Mouse (Mus musculus) myocyte (in vitro differentiated cells): ENCODE measurements at regions not wholly inside any gene's neighbourhood (a gene's known extent, or its start where the extent isn't known, plus 50 kb on each side); places are given as distances from the start of the nearest gene placed in this dataset.

Experiments used
- E2F4 ChIP-seq: IDR thresholded peaks from one replicate; pipeline ENCODE4 v1.6.1; 2011; ENCODE audit warnings: mild to moderate bottlenecking, control low read depth, moderate library complexity; ENCODE audit not compliant: insufficient read depth
- MAX ChIP-seq: IDR thresholded peaks from one replicate; pipeline ENCODE4 v1.6.1; 2011; ENCODE audit warnings: low read depth, mild to moderate bottlenecking, control low read depth
- MYOD1 ChIP-seq, 3 experiments: IDR thresholded peaks; one replicate each; pipeline ENCODE4 v1.6.1; 2011; ENCODE audit warnings: control low read depth in 2 of 3, low read depth in 2 of 3, mild to moderate bottlenecking in 2 of 3, moderate library complexity in 1 of 3; ENCODE audit not compliant: insufficient read length in 2 of 3, control insufficient read depth in 1 of 3
- POLR2A ChIP-seq: IDR thresholded peaks from one replicate; pipeline ENCODE4 v1.6.1; 2011; ENCODE audit warnings: low read depth, mild to moderate bottlenecking, control low read depth, moderate library complexity; ENCODE audit not compliant: insufficient read length
- POLR2AphosphoS2 ChIP-seq: IDR thresholded peaks from one replicate; pipeline ENCODE4 v1.6.1; 2011; ENCODE audit warnings: low read depth, control low read depth; ENCODE audit not compliant: insufficient read length
- REST ChIP-seq: IDR thresholded peaks from one replicate; pipeline ENCODE4 v1.6.1; 2011; ENCODE audit warnings: mild to moderate bottlenecking, control low read depth, moderate library complexity; ENCODE audit not compliant: insufficient read depth, insufficient read length
- SRF ChIP-seq: IDR thresholded peaks from one replicate; pipeline ENCODE4 v1.6.1; 2011; ENCODE audit warnings: low read depth; ENCODE audit not compliant: control insufficient read depth, insufficient read length
- TCF12 ChIP-seq: IDR thresholded peaks from one replicate; pipeline ENCODE4 v1.6.1; 2011; ENCODE audit warnings: mild to moderate bottlenecking, control low read depth; ENCODE audit not compliant: poor library complexity, insufficient read depth, severe bottlenecking
- TCF3 ChIP-seq: IDR thresholded peaks from one replicate; pipeline ENCODE4 v1.6.1; 2011; ENCODE audit warnings: low read depth, control low read depth; ENCODE audit not compliant: insufficient read length
- USF1 ChIP-seq: IDR thresholded peaks from one replicate; pipeline ENCODE4 v1.6.1; 2011; ENCODE audit warnings: low read depth, mild to moderate bottlenecking, control low read depth, moderate library complexity

DNA sequence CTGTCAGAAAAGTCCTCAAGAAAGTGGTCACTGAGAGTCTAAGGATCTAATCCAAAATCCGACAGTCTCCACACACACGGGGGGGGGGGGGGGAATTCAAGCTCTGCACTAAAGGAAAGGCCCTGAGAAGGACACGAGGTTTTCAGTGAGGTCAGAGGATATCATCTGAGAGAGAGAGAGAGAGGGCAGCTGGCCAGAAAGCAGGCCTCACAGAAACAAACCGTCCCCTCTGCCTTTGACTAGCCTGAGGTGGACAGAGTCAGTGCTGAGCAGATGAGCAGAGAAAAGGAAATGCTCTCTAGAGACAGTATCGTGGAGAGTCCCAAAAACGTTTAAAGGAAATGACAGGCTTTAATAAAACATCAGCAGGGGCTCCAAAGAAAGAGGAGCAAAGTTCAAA, 282.0 kb downstream of the Gm49356 start:
- no peak for TF ChIP-seq POLR2AphosphoS2
- TF ChIP-seq TCF12 = no peak
- TF ChIP-seq POLR2A = no peak
- no peak for TF ChIP-seq USF1
- no peak for TF ChIP-seq E2F4
- TF ChIP-seq MYOD1 (IDR thresholded peaks at IDR 0.05; ENCODE audit: control insufficient read depth in 1 of 3, insufficient read length in 2 of 3, low read depth in 2 of 3) = no peak
- TF ChIP-seq TCF3 = no peak
- TF ChIP-seq REST = no peak
- no peak for TF ChIP-seq SRF
- no peak for TF ChIP-seq MAX
